Mouse (Mus musculus): ENCODE data around the gene Olfr1046. TPM values are rescaled to one million over a fixed set of nuclear protein-coding genes. Genes with fewer than 3 reads are reported as not detected.
"Not testable (repeated sequence)": the region's sequence is repeated elsewhere in the genome, so short reads cannot be mapped to it uniquely, and the experiment has no call there.

Gene Olfr1046
- not detected in 2 replicates for polyA plus RNA-seq (2015; fragmentation: Nextera tagmentation; extraction: Ambion mirVana)

DNA sequence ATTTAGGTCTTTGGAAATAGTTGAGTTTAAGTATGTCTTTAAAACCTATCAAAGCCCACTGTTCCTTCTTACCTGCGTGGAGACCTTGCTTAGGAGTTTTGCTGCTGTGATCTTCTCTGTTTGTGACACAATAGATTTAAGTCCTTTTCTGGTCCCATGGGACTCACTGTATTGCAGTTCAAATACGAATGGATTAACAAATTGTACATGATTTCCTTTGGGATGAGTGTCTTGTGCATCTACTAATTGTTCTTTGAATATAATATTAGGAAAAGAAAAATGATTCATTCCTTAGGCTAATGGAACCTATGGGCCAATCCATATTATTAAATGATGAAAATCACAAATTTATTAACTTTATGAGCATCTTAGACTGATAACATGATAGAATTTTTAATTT, at the start of gene Olfr1046:
Gene Olfr1046 (minus strand): TSS at position 101 of the 400 bp plus-strand sequence.
- WGBS: 74% methylated on average over 2 of the region's 2 CpGs
- Histone ChIP-seq H3K4me2 (replicated peaks) (no peak within 1 kb of the TSS), H3K36me3 (no peaks in the 10 kb centered on the region), H3K4me1 (replicated peaks) (no peaks in the 10 kb centered on the region), H3K27me3 (replicated peaks) (no peaks in the 10 kb centered on the region), H3K9me3 (no peaks in the 10 kb centered on the region), H3K9ac (no peak within 1 kb of the TSS), H3K4me3 (replicated peaks) (no peak within 1 kb of the TSS), H3K27ac (no peak within 1 kb of the TSS)
- ATAC-seq: no peak

DNA sequence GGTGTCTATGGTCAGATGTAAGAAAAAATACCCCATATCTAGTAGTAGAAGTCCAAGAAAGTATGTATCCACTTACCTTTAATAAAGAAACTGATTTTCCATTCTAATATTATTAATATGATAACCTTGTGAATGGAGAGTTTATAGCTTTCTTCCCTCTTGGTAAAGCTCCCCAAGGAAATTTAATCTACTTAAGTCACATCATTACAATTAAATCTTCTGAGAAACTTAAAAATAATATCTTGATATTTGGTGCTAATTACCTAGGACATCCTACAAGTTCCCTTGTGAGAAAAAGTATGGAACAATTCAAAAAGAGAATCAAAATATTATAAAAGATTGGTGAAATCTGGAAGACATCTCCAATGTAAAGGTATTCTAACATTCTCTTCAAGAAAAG, 39.1 kb upstream of the Olfr1046 start, which contains the start of gene Olfr1049:
Gene Olfr1049 (minus strand): TSS at position 101 of the 400 bp plus-strand sequence.
- not testable (repeated sequence) for ATAC-seq

DNA sequence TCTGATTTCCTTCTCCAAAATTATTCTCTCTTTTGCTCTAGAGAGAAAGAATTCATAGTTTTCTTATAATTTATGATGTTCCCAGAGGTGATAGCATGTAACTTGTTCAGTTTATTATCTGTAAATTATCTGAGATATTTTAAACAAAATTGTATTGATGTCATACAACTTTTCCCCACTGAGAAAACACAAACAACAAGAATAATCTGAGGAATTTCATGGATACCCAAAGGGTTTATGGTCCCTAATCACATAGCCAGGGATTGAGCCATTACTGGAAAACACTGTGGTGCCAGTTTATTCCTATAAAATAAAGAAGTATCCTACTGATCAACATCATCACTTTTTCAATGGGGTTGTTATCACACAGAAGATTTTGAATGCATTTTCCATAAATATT, 21.1 kb upstream of the Olfr1046 start, which contains the start of gene Olfr1048:
Gene Olfr1048 (minus strand): TSS at position 101 of the 400 bp plus-strand sequence.
- ATAC-seq: no peak
- Histone ChIP-seq H3K4me2 (replicated peaks) (no peak within 1 kb of the TSS), H3K36me3 (no peaks in the 10 kb centered on the region), H3K27me3 (replicated peaks) (no peaks in the 10 kb centered on the region), H3K4me1 (replicated peaks) (no peaks in the 10 kb centered on the region), H3K27ac (no peak within 1 kb of the TSS), H3K4me3 (replicated peaks) (no peak within 1 kb of the TSS), H3K9me3 (no peaks in the 10 kb centered on the region), H3K9ac (no peak within 1 kb of the TSS)

More for the DNA sequence above, 39.1 kb upstream of the Olfr1046 start, which contains the start of gene Olfr1049:
- H3K27ac ChIP-seq; H3K9me3 ChIP-seq; H3K27me3 ChIP-seq (replicated peaks); H3K9ac ChIP-seq; H3K4me1 ChIP-seq (replicated peaks); H3K4me3 ChIP-seq (replicated peaks); H3K4me2 ChIP-seq (replicated peaks); H3K36me3 ChIP-seq: not testable (repeated sequence)

DNA sequence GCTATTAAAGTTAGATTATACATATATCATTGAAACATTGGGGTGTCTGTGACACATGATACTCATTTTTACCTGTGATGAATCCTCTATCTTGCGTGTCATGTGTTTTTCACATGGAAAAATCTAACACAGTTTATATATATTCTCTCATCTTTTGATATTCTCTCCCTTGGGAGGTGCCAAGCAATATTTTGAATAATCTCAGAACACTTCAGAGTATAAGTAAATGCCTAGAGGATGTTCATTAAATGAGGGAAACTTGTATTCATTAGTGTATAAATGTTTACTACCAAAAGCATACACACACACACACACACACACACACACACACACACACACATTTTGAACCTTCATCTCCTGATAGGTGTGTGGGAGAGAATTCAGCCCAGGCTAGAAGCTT, 12.2 kb upstream of the Olfr1046 start, which contains the start of gene Olfr1047:
Gene Olfr1047 (minus strand): TSS at position 101 of the 400 bp plus-strand sequence.
- Histone ChIP-seq H3K9me3 (no peaks in the 10 kb centered on the region), H3K4me1 (replicated peaks) (no peaks in the 10 kb centered on the region), H3K36me3 (no peaks in the 10 kb centered on the region), H3K4me3 (replicated peaks) (no peak within 1 kb of the TSS), H3K4me2 (replicated peaks) (no peak within 1 kb of the TSS), H3K27me3 (replicated peaks) (no peaks in the 10 kb centered on the region), H3K9ac (no peak within 1 kb of the TSS), H3K27ac (no peak within 1 kb of the TSS)
- 89% methylated on average over 1 of the region's 1 CpGs for WGBS
- ATAC-seq: no peak

DNA sequence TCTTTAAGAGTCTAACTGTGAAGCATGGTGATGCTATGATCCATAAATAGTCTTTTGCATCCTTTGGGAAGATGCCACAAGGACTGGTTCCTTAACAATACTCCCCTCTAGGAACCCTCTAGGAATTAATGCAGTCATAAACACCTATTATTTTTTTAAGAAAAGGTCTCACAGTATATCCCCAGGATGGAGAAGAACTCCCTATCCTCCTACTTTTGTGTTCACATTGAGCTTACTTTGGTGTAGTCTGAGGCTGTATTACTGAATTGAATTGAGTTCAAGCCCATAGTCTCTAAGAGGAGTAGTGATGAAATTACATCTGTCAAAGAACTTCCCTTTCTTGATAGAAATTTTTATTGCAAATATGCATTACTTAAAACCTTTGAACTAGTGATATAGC, 16.2 kb downstream of the Olfr1046 start, which contains the start of gene Olfr1045:
Gene Olfr1045 (minus strand): TSS at position 101 of the 400 bp plus-strand sequence.
- no peaks in the 10 kb centered on the region for H3K36me3 ChIP-seq
- H3K27me3 ChIP-seq (replicated peaks): no peaks in the 10 kb centered on the region
- H3K27ac ChIP-seq: no peak within 1 kb of the TSS
- no peaks in the 10 kb centered on the region for H3K9me3 ChIP-seq
- H3K9ac ChIP-seq: no peak within 1 kb of the TSS
- H3K4me1 ChIP-seq (replicated peaks): no peaks in the 10 kb centered on the region
- no peak within 1 kb of the TSS for H3K4me3 ChIP-seq (replicated peaks)
- H3K4me2 ChIP-seq (replicated peaks): no peak within 1 kb of the TSS
- ATAC-seq: no peak

DNA sequence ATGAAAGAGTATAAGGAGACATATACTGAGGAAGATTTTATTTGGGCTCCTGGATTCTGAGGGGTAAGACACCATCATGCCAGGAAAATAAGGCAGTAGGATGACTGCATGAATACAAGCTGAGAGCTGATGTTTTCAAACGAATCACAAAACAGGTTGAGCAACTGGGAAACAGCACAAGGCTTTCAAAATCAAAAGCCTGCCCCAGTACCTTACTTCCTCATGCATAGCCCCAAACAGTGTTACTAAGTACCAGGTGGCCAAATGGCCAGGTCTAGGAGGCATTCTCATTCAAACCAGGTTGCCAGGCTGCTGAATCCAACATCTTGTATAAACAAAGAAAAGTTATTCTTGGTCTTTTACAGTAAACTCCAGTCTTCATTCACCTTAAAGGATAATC, 23.3 kb downstream of the Olfr1046 start:
- H3K27ac ChIP-seq: no peak overlapping the region
- no peak overlapping the region for H3K4me2 ChIP-seq (replicated peaks)
- 46% methylated on average over 1 of the region's 1 CpGs for WGBS
- H3K4me3 ChIP-seq (replicated peaks): no peak overlapping the region
- no peak overlapping the region for H3K9ac ChIP-seq
- no peak for ATAC-seq
- no peaks in the 10 kb centered on the region for H3K9me3 ChIP-seq
- no peaks in the 10 kb centered on the region for H3K36me3 ChIP-seq
- no peaks in the 10 kb centered on the region for H3K27me3 ChIP-seq (replicated peaks)
- no peaks in the 10 kb centered on the region for H3K4me1 ChIP-seq (replicated peaks)

DNA sequence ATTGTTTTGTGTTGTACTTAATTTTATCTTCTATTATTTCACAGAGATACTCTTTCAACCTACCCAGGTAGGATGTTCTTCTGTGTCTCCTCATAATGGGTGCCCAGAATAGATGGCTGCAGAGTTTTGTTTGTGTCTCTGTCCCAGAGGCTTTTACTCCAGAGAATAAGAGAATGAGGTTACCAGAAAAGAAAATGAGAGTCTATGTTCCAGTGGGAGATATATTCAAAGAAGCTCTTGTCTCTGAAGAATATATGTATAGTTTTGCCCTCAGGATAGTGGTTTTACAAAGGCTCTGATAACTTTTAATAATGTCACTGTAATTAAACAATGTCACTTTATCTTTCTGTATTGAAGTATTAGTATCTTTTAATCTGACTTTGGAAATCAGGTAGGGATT, 33.5 kb downstream of the Olfr1046 start, which contains the start of gene Olfr52:
Gene Olfr52 (minus strand): TSS at position 101 of the 400 bp plus-strand sequence.
- no peaks in the 10 kb centered on the region for H3K9me3 ChIP-seq
- no peak within 1 kb of the TSS for H3K27ac ChIP-seq
- no peaks in the 10 kb centered on the region for H3K27me3 ChIP-seq (replicated peaks)
- no peaks in the 10 kb centered on the region for H3K36me3 ChIP-seq
- no peak within 1 kb of the TSS for H3K4me3 ChIP-seq (replicated peaks)
- H3K9ac ChIP-seq: no peak within 1 kb of the TSS
- no peaks in the 10 kb centered on the region for H3K4me1 ChIP-seq (replicated peaks)
- no peak for ATAC-seq
- H3K4me2 ChIP-seq (replicated peaks): no peak within 1 kb of the TSS

DNA sequence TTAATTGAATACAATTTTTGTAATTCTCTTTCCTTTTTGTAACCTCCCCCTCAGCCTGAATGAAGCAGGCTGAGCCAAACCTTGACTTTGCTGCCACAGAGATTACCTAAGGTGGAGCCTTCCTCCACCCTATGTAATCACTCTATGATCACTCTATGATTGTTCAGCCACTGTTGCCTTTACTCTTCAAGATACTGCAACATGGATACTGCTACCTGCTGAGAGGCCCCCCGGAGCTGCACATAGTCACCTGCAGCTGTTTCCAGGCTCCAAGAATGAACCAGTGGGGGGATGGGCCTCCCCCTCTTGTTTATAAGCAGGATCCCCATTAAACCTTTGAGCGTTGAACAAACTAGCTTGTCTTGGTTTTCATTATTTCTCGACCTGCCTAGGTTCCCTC, 39.2 kb downstream of the Olfr1046 start:
- no peak for ATAC-seq
- H3K4me3 ChIP-seq (replicated peaks): no peak overlapping the region
- no peaks in the 10 kb centered on the region for H3K4me1 ChIP-seq (replicated peaks)
- no peak overlapping the region for H3K9ac ChIP-seq
- 76% methylated on average over 3 of the region's 3 CpGs for WGBS
- no peaks in the 10 kb centered on the region for H3K36me3 ChIP-seq
- no peak overlapping the region for H3K4me2 ChIP-seq (replicated peaks)
- no peak overlapping the region for H3K27ac ChIP-seq
- no peaks in the 10 kb centered on the region for H3K27me3 ChIP-seq (replicated peaks)
- no peaks in the 10 kb centered on the region for H3K9me3 ChIP-seq

DNA sequence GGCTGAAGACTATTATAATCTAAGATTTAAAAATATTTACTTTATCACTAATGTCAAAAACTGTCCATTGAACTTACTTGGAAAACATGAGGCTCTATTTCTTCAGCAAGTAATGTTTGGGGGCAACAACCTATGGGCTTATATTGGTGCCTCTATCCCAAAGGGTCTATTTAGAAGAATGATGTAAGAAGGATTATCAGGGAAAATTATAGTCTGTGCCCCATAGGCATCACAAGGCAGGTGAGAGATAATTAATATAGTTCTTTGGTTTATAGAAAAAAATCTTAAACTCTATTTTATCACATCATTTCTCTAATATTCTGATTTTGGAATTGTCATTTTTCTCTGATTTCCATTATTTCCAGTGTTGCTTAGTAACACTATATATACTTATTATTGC, 41.4 kb downstream of the Olfr1046 start, which contains the start of gene Olfr1044:
Gene Olfr1044 (minus strand): TSS at position 101 of the 400 bp plus-strand sequence.
- no peak within 1 kb of the TSS for H3K27ac ChIP-seq
- H3K36me3 ChIP-seq: no peaks in the 10 kb centered on the region
- no peak within 1 kb of the TSS for H3K4me2 ChIP-seq (replicated peaks)
- no peak within 1 kb of the TSS for H3K9ac ChIP-seq
- no peaks in the 10 kb centered on the region for H3K9me3 ChIP-seq
- no peak within 1 kb of the TSS for H3K4me3 ChIP-seq (replicated peaks)
- H3K27me3 ChIP-seq (replicated peaks): no peaks in the 10 kb centered on the region
- no peak for ATAC-seq
- H3K4me1 ChIP-seq (replicated peaks): no peaks in the 10 kb centered on the region

DNA sequence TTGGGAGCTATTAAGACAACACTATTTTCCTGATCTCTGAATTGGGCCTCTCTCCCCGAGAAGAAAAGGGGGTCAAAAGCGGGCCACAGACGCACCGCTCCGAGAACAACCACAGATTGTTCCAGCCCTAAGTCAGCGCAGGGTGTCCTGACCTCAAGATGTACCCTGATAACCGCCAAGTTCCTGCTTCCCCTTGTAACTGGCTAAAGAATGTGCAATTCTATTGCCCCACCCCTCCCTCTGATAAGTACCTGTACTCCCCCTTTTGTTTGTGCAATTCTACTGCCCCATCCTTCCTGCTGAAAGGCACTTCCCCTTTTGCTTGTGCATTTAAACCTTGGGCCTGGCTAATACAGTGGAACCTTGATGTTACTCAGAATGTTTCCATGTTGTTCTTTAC, 43.7 kb downstream of the Olfr1046 start:
- ATAC-seq; H3K4me2 ChIP-seq (replicated peaks); H3K27me3 ChIP-seq (replicated peaks); H3K9ac ChIP-seq; H3K9me3 ChIP-seq; H3K4me1 ChIP-seq (replicated peaks); H3K27ac ChIP-seq; H3K36me3 ChIP-seq; H3K4me3 ChIP-seq (replicated peaks): not testable (repeated sequence)
- 84% methylated on average over 7 of the region's 7 CpGs for WGBS

DNA sequence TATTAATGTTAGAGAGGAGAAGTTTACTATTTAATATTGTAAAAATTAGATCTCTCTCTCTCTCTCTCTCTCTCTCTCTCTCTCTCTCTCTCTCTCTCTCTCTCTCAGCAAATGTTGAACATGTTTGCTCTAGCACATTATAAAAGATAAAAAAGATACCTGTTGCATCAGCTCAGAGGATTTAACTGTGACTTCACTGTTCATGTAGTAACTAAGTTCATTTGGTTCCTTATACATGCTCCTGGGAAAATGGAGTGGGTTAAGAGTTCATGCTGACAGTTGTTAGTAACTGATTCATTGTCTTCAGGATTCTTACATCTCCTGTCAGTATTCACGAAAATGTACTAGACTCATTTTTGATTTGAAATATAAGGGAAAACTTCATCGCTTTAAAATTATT, 51.7 kb downstream of the Olfr1046 start, which contains the start of gene Olfr1043:
Gene Olfr1043 (minus strand): TSS at position 101 of the 400 bp plus-strand sequence.
- Histone ChIP-seq H3K27ac (no peak within 1 kb of the TSS), H3K9me3 (no peaks in the 10 kb centered on the region), H3K36me3 (no peaks in the 10 kb centered on the region), H3K27me3 (replicated peaks) (no peaks in the 10 kb centered on the region), H3K9ac (no peak within 1 kb of the TSS), H3K4me1 (replicated peaks) (no peaks in the 10 kb centered on the region), H3K4me2 (replicated peaks) (no peak within 1 kb of the TSS), H3K4me3 (replicated peaks) (no peak within 1 kb of the TSS)
- WGBS: 94% methylated on average over 2 of the region's 2 CpGs
- ATAC-seq: no peak
